Mouse (Mus musculus) olfactory bulb, adult 2 months (tissue): Measurements from ENCODE around the gene Morn2.

Experiments
- CTCF ChIP-seq: fragments of 200-500 bp; IDR thresholded peaks from 2 replicates; pipeline ENCODE4 v1.5.1; 2012; ENCODE audit warnings: low read depth, mild to moderate bottlenecking, low read length, moderate library complexity; ENCODE audit not compliant: insufficient read depth
- POLR2A ChIP-seq: fragments of 200-500 bp; IDR thresholded peaks from 2 replicates; pipeline ENCODE4 v1.6.1; 2012; ENCODE audit warnings: mild to moderate bottlenecking, low read depth, low read length, moderate library complexity; ENCODE audit not compliant: insufficient read depth

- TF ChIP-seq POLR2A, result no peak
- no peak for TF ChIP-seq CTCF
Measured at GRCm38 (mm10) chr17:80288012-80288411, 2.0 kb upstream of the Morn2 start.
